Mouse (Mus musculus): ENCODE measurements around the gene Zglp1. TPM values are rescaled to one million over a fixed set of nuclear protein-coding genes. Genes with fewer than 3 reads are reported as not detected.

Zglp1 gene
- polyA plus RNA-seq, 1 experiment from 2014 or later, result 2.7 TPM

DNA sequence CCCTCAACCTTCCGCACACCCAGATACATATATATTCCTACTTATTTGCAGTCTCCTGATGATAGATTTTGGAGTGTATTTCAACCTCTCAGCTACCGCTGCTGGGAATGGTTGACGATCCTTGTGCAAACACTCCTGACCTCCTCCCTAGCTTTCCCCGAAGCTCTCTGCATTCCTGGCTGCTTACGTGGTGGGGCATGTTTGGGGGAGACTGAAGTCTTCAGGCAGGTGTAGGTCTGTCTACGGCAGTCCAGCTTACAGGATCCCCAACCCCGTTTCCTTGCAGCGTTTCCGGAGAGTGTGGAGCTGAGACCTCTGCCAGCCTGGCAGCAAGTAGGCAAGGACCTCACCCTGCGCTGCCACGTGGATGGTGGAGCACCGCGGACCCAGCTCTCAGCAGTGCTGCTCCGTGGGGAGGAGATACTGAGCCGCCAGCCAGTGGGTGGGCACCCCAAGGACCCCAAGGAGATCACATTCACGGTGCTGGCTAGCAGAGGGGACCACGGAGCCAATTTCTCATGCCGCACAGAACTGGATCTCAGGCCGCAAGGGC, 41.6 kb downstream of the Zglp1 start:
- Histone ChIP-seq H3K27ac (ENCODE audit: low read depth, low read length) (no peak overlapping the region), H3K4me3 (ENCODE audit: low read depth, low read length) (no peak overlapping the region), H3K4me1 (ENCODE audit: control insufficient read depth, insufficient read depth, low read length) (0 out of 2 replicates have a peak, but pooled peaks cover 3% of the 10 kb centered on the region), H3K27me3 (ENCODE audit: control insufficient read depth, insufficient read depth, low read length) (peaks cover 18% of the 10 kb centered on the region), H3K9ac (replicated peaks; ENCODE audit: low read depth, low read length) (no peak overlapping the region), H3K36me3 (ENCODE audit: control insufficient read depth, insufficient read depth, low read length) (no peaks in the 10 kb centered on the region), H3K9me3 (ENCODE audit: control insufficient read depth, low read length) (no peaks in the 10 kb centered on the region), H3K4me2 (ENCODE audit: low read depth, low read length) (no peak overlapping the region)
- WGBS, result 66% methylated on average over 19 of the region's 19 CpGs
- ATAC-seq (ENCODE audit: low read depth), result no peak

DNA sequence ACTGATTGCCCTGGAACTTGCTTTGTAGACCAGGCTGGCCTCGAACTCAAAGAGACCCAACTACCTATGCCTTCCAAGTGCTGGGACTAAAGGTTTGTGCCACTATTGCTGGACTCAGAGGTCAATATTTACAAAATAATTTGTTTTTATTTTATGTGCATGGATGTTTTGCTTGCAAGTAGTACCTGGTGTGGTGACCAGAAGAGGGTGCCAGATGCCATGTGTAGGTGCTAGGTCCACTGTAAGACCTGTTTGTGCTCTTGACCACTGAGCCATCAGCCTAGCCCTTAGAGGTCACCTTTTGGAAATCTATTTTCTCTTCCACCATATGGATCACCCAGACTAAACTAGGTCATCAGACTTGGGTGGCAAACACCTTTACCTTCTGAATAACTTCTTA, 44.2 kb downstream of the Zglp1 start:
- Histone ChIP-seq H3K27ac (ENCODE audit: low read depth, low read length) (no peak overlapping the region), H3K4me2 (ENCODE audit: low read depth, low read length) (no peak overlapping the region), H3K4me1 (ENCODE audit: control insufficient read depth, insufficient read depth, low read length) (no peaks in the 10 kb centered on the region), H3K9me3 (ENCODE audit: control insufficient read depth, low read length) (no peaks in the 10 kb centered on the region), H3K4me3 (ENCODE audit: low read depth, low read length) (no peak overlapping the region), H3K9ac (replicated peaks; ENCODE audit: low read depth, low read length) (no peak overlapping the region), H3K36me3 (ENCODE audit: control insufficient read depth, insufficient read depth, low read length) (no peaks in the 10 kb centered on the region), H3K27me3 (ENCODE audit: control insufficient read depth, insufficient read depth, low read length) (peaks cover 6% of the 10 kb centered on the region)
- no peak for ATAC-seq (ENCODE audit: low read depth)
- WGBS, result 71% methylated on average over 1 of the region's 1 CpGs

DNA sequence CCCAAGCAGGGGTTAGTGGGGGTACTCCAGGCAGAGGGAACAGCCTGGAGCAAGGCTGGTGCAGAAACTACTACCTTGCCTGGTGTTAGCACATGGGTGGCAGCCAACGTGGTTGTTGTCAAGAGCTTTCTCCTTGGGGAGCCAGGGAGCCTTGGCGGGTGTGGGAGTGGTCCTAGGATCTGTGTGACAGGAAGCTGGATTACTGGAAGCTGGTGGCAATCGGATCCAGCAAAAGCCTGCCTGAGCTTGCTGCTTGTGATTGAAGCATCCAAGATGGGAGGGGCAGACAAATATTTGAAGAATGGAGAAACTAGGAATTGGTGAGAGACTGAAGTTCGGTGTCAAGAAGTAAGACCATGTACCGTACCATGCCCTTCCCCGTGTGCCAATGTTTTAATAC, 44.6 kb downstream of the Zglp1 start:
- ATAC-seq (ENCODE audit: low read depth), result no peak
- H3K36me3 ChIP-seq (ENCODE audit: control insufficient read depth, insufficient read depth, low read length), result no peaks in the 10 kb centered on the region
- no peak overlapping the region for H3K4me2 ChIP-seq (ENCODE audit: low read depth, low read length)
- no peaks in the 10 kb centered on the region for H3K9me3 ChIP-seq (ENCODE audit: control insufficient read depth, low read length)
- H3K27me3 ChIP-seq (ENCODE audit: control insufficient read depth, insufficient read depth, low read length), result peaks cover 10% of the 10 kb centered on the region
- H3K27ac ChIP-seq (ENCODE audit: low read depth, low read length), result no peak overlapping the region
- no peak overlapping the region for H3K9ac ChIP-seq (replicated peaks; ENCODE audit: low read depth, low read length)
- H3K4me1 ChIP-seq (ENCODE audit: control insufficient read depth, insufficient read depth, low read length), result no peaks in the 10 kb centered on the region
- 65% methylated on average over 6 of the region's 6 CpGs for WGBS
- H3K4me3 ChIP-seq (ENCODE audit: low read depth, low read length), result no peak overlapping the region

DNA sequence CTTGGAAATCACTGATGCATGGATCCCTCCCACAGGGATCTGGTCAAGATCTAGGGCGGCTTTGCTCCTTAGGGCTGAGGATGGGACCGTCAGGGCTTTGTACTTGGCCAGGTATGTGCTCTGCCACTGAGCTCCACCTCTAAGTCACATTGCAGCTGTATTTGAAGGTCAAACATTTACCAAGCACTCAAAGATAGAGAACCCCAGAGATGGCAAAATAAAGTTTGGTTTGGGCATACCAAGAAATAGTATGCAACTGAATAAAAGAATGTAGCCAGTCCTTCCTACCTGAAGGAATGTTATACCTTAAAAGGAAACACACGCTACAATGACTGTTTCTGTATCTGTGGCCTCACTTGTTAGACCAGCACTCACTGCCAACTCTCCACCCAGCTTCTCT, 45.5 kb downstream of the Zglp1 start:
- Histone ChIP-seq H3K36me3 (ENCODE audit: control insufficient read depth, insufficient read depth, low read length) (no peaks in the 10 kb centered on the region), H3K9me3 (ENCODE audit: control insufficient read depth, low read length) (no peaks in the 10 kb centered on the region), H3K27me3 (ENCODE audit: control insufficient read depth, insufficient read depth, low read length) (peaks cover 16% of the 10 kb centered on the region), H3K4me2 (ENCODE audit: low read depth, low read length) (no peak overlapping the region), H3K27ac (ENCODE audit: low read depth, low read length) (no peak overlapping the region), H3K4me1 (ENCODE audit: control insufficient read depth, insufficient read depth, low read length) (no peaks in the 10 kb centered on the region), H3K4me3 (ENCODE audit: low read depth, low read length) (no peak overlapping the region), H3K9ac (replicated peaks; ENCODE audit: low read depth, low read length) (no peak overlapping the region)
- no peak for ATAC-seq (ENCODE audit: low read depth)
- 81% methylated on average over 3 of the region's 3 CpGs for WGBS

DNA sequence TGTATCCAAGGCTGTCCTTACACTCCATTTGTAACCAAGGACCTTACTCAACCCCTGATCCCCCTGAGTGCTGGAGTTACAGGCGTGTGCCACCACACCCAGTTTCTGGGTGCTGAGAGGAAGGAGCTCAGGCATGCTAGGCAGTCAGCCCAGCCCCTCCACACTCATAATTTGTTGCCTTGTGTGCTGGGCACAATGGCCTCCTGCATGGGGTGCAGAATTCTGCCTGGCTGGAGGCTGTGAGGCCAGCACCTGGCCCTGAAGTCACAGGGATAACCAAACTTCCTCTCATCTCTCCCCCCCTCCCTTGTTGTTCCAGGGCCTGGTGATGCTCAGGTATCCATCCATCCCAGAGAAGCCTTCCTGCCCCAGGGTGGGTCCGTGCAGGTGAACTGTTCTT, 48.3 kb downstream of the Zglp1 start:
- Histone ChIP-seq H3K27ac (ENCODE audit: low read depth, low read length) (no peak overlapping the region), H3K4me3 (ENCODE audit: low read depth, low read length) (no peak overlapping the region), H3K9ac (replicated peaks; ENCODE audit: low read depth, low read length) (no peak overlapping the region), H3K9me3 (ENCODE audit: control insufficient read depth, low read length) (no peaks in the 10 kb centered on the region), H3K27me3 (ENCODE audit: control insufficient read depth, insufficient read depth, low read length) (peaks cover 28% of the 10 kb centered on the region), H3K4me1 (ENCODE audit: control insufficient read depth, insufficient read depth, low read length) (no peaks in the 10 kb centered on the region), H3K4me2 (ENCODE audit: low read depth, low read length) (no peak overlapping the region), H3K36me3 (ENCODE audit: control insufficient read depth, insufficient read depth, low read length) (no peaks in the 10 kb centered on the region)
- WGBS, result 62% methylated on average over 2 of the region's 2 CpGs
- no peak for ATAC-seq (ENCODE audit: low read depth)

DNA sequence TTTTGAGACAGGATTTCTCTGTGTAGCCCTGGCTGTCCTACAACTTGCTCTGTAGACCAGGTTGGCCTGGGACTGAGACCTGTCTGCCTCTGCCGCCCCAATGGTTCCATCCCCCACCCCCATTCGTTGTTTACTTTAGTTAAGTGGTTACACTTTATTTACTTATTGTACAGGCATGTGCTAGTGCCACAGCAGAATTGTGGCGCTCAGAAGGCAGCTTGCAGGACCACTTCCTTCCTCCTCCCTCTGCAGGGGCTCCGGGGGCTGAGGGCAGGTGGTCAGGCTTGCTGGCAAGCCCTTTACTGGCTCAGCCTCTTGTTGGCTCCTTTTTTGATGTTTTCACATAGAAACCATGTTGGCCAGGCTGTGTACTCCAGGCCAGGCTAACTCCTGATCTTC, 49.7 kb downstream of the Zglp1 start:
- Histone ChIP-seq H3K36me3 (ENCODE audit: control insufficient read depth, insufficient read depth, low read length) (no peaks in the 10 kb centered on the region), H3K27me3 (ENCODE audit: control insufficient read depth, insufficient read depth, low read length) (peaks cover 28% of the 10 kb centered on the region), H3K27ac (ENCODE audit: low read depth, low read length) (no peak overlapping the region), H3K4me1 (ENCODE audit: control insufficient read depth, insufficient read depth, low read length) (no peaks in the 10 kb centered on the region), H3K4me3 (ENCODE audit: low read depth, low read length) (no peak overlapping the region), H3K9ac (replicated peaks; ENCODE audit: low read depth, low read length) (no peak overlapping the region), H3K9me3 (ENCODE audit: control insufficient read depth, low read length) (no peaks in the 10 kb centered on the region), H3K4me2 (ENCODE audit: low read depth, low read length) (no peak overlapping the region)
- no peak for ATAC-seq (ENCODE audit: low read depth)
- 31% methylated on average over 4 of the region's 4 CpGs for WGBS

DNA sequence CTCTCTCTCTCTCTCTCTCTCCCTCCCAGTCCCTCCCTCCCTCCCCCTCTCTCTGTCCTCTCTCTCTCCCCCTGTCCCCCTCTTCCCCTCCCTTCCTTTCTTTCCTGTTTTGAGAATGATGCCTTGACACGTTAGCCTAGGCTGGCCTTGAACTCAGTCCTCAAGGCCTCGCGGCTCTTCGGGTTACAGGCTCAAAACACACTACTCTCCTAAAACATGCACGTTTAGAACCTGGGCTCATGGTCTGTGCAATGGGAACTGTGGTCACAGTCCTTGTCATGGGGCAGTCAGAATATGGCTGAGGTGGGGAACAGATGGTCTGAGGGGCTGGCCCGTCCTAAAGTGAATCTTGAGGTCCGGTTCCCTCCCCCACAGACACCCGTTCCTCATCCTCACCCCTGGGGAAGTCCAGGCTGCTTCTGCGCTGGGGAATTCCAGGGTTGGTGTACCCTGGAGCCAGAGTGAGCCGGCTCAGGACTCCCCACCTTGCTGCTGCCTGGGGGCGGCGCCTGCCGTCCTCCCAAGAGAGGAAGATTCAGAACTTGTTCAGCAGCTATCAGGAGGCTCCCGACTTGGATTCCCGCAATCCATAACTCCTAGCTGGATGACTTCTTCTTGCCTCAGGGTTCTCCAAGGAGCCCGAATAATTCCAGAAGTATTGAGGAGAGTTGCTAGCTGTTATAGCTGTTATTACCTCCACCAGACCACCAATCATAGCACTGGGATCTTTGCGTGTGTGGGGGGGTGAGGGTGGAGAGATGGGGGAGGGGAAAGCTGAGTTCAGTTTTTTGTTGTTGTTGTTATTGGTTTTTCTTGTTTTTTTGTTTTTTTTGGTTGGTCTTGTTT, 50.3 kb downstream of the Zglp1 start:
- no peak overlapping the region for H3K4me2 ChIP-seq (ENCODE audit: low read depth, low read length)
- 8% methylated on average over 17 of the region's 17 CpGs for WGBS
- no peak overlapping the region for H3K4me3 ChIP-seq (ENCODE audit: low read depth, low read length)
- no peak for ATAC-seq (ENCODE audit: low read depth)
- H3K9ac ChIP-seq (replicated peaks; ENCODE audit: low read depth, low read length), result no peak overlapping the region
- H3K27me3 ChIP-seq (ENCODE audit: control insufficient read depth, insufficient read depth, low read length), result peaks cover 28% of the 10 kb centered on the region
- H3K4me1 ChIP-seq (ENCODE audit: control insufficient read depth, insufficient read depth, low read length), result no peaks in the 10 kb centered on the region
- H3K27ac ChIP-seq (ENCODE audit: low read depth, low read length), result no peak overlapping the region
- H3K9me3 ChIP-seq (ENCODE audit: control insufficient read depth, low read length), result no peaks in the 10 kb centered on the region
- H3K36me3 ChIP-seq (ENCODE audit: control insufficient read depth, insufficient read depth, low read length), result no peaks in the 10 kb centered on the region

DNA sequence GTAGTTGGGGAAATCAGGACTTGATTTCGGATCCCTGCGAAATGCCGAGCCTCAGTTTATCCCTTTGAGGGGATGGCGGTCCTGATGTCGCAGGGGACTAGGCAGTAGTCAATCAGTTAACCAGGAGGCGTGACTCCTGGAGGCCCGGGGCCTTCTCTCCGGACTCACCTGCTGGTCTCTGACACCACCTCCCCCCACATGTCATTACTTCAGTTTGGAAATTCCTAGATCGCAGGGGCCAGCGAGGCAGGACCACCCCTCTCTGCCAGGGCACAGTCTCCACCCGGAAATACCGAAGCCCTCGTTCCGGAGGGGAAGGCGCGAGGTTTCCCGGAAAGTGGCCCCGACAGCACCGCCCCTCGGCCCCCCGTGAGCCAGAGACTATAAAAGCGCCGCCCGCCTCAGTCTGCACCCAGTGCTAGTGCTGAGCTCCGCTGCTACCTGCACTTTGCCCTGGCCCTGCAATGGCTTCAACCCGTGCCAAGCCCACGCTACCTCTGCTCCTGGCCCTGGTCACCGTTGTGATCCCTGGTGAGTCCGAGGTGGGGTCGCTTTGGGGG, 51.2 kb downstream of the Zglp1 start, which contains the start of gene Icam1:
Icam1 (plus strand) TSS at position 415 of the 560 bp plus-strand sequence.
- no peaks in the 10 kb centered on the region for H3K36me3 ChIP-seq (ENCODE audit: control insufficient read depth, insufficient read depth, low read length)
- 0 out of 2 replicates have a peak within 1 kb of the TSS, but pooled peaks have one; percentile 11 for H3K9ac ChIP-seq (replicated peaks; ENCODE audit: low read depth, low read length)
- H3K27ac ChIP-seq (ENCODE audit: low read depth, low read length), result no peak within 1 kb of the TSS
- no peaks in the 10 kb centered on the region for H3K9me3 ChIP-seq (ENCODE audit: control insufficient read depth, low read length)
- peaks cover 28% of the 10 kb centered on the region for H3K27me3 ChIP-seq (ENCODE audit: control insufficient read depth, insufficient read depth, low read length)
- peak within 1 kb of the TSS; percentile 7; the same call in 1 of the 2 replicates for H3K4me3 ChIP-seq (ENCODE audit: low read depth, low read length)
- no peaks in the 10 kb centered on the region for H3K4me1 ChIP-seq (ENCODE audit: control insufficient read depth, insufficient read depth, low read length)
- peak within 1 kb of the TSS; percentile 17; the same call in 1 of the 2 replicates for H3K4me2 ChIP-seq (ENCODE audit: low read depth, low read length)
- ATAC-seq (ENCODE audit: low read depth), result peak; percentile 41
- under 1% methylated on average over 30 of the region's 30 CpGs for WGBS

Data from neural tube, embryonic 14.5 days (tissue).